Comparison of ENCODE assay signal across 10 mouse cellular contexts in the genomic region with DNA sequence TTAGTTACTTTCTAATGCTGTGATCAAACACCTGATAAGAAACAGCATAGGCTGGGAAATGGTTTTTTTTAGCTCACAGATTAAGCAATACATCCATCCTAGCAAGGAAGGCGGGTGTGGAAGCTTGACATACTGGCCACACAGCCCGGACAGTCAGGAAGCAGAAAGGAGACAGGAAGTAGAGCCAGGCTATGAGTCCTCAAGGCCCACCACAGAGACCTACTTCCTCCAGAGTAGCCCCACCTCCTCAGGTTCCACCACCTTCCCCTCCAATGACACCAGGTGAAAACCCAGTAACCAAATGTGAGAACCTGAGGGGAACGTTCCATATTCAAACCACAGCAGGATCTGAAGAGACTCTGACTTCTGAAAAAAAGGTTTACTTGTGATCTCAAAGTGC. TPM values are rescaled to one million over a fixed set of nuclear protein-coding genes. Genes with fewer than 3 reads are reported as not detected.
DNase-seq lines count a peak whose midpoint lies in the region; ATAC-seq and TF ChIP-seq lines count a peak whose summit lies in the region.
"Had no signal": no experiment of that assay in that cellular context is flagged by ENCODE, and none has a peak within 500 bp of the region (broad histone marks: within the 10 kb centered on the region; RNA-seq: fewer than 3 reads in every experiment).

No protein-coding gene starts in this region.

- DNase-seq in layer of hippocampus, adult 2 months (ENCODE audit: low spot score in 2 of 2) = no peak
- DNase-seq in layer of hippocampus, adult 9-11 months = no peak
- peak; percentile 50 to 59 for DNase-seq in CD8-positive naive resting alpha-beta T cell, adult 2 months (ENCODE audit: low read depth in 2 of 2, low spot score in 2 of 2)
- no peak for DNase-seq in cerebellum, postnatal 14 days
- DNase-seq in urinary bladder, adult 2 months (ENCODE audit: low spot score) = no peak
- DNase-seq: gastrocnemius, postnatal 10 days; liver, embryonic 13.5 days had no signal

- peak; percentile 84 for ATAC-seq in granulocyte monocyte progenitor cell, adult 5-6 weeks (replicated peaks; ENCODE audit: poor library complexity, severe bottlenecking)
- ATAC-seq in neutrophil, adult 5-6 weeks (ENCODE audit: extremely low read depth, insufficient number of reproducible peaks, low FRiP score, poor library complexity, severe bottlenecking) = peak; percentile 54; the same call in 1 of the 2 replicates

- no peak for TF ChIP-seq CTCF in layer of hippocampus, adult 2 months (conservative IDR thresholded peaks at IDR 0.05)

- peak overlapping the region; percentile 66 for H3K27ac ChIP-seq in layer of hippocampus, adult 2 months
- H3K27ac ChIP-seq: hindbrain, embryonic 14.5 days; liver, embryonic 13.5 days had no signal

- no peak overlapping the region for H3K4me3 ChIP-seq in layer of hippocampus, adult 2 months
- H3K4me3 ChIP-seq: liver, embryonic 13.5 days had no signal

RNA-seq across cellular contexts. Expression of gene Dgkh, which starts 53.6 kb away (rescaled TPM):
- total RNA-seq in layer of hippocampus, adult 2 months (2021) = 100 to 1,000 TPM; 110 to 123 TPM
- 1.0 and 1.5 TPM in 2 replicates for total RNA-seq in granulocyte monocyte progenitor cell, adult 5-6 weeks (2014; fragmentation: Nextera tagmentation)
- 1.3 and 1.5 TPM in 2 replicates for total RNA-seq in granulocyte monocyte progenitor cell, adult 5-6 weeks (2017)
- 11.3 and 12.3 TPM in 2 replicates for total RNA-seq in neutrophil, adult 5-6 weeks (2017)
- 5.6 and 6.2 TPM in 2 replicates for polyA plus RNA-seq in urinary bladder, adult 2 months (2012; rRNA removed)

Comparison
In these comparisons a context has a peak if more than half of its experiments do, and no peak if none do; other contexts are left out.
1. DNase-seq: peak in CD8-positive naive resting alpha-beta T cell, adult 2 months (2 of 2); none in layer of hippocampus, adult 2 months (0 of 2), layer of hippocampus, adult 9-11 months (single experiment), cerebellum, postnatal 14 days (0 of 2) and urinary bladder, adult 2 months (single experiment).